Mouse (Mus musculus) gastrocnemius, adult 2 months (tissue): ENCODE data around the gene Prr13. TPM values are rescaled to one million over a fixed set of nuclear protein-coding genes. Genes with fewer than 3 reads are reported as not detected.

Source experiments
- DNase-seq: peaks from one replicate; pipeline ENCODE4 v3.0.0; 2022
- H3K27ac ChIP-seq: fragments of 200-600 bp; 2 replicates; pipeline ENCODE4 v1.8.1; 2022; ENCODE audit warnings: mild to moderate bottlenecking
- H3K4me3 ChIP-seq: fragments of 200-600 bp; 2 replicates; pipeline ENCODE4 v1.8.1; 2022; ENCODE audit warnings: mild to moderate bottlenecking, moderate library complexity
- CTCF ChIP-seq: fragments of 200-600 bp; IDR thresholded peaks from 2 replicates; pipeline ENCODE4 v1.8.1; 2022; ENCODE audit warnings: antibody characterized with exemption, mild to moderate bottlenecking, moderate library complexity
- intact Hi-C: fragments of 180-260 bp; cut with DNase I; formaldehyde crosslinking; loops from one replicate; pipeline ENCODE4 v1.15.1; 2025
- total RNA-seq, 2 experiments: library from RNA; stranded (reverse); gene quantifications; 2 replicates each; pipeline ENCODE4 v1.2.3; 2021

Gene Prr13
- total RNA-seq, 2 experiments from 2014 or later: 17.3 to 18.2 TPM

DNA sequence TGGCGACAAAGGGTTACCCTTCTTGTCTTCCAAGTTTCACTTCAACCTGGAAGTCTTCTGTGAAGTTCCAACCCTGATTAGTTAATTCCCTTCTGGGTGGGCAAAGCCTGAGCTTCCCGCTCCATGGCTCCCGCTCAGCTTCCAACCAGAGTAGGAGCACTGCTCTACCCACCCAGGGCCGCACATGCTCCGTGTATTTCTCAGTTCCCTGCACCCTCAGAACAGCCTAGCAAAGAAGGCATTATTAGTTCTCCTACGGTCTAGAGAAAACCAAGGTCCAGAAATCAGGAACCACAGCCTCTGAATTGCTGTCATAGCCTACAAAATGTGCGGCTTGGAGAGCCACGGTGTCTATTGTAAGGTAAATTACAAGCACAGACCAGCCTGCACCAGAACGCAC, 51.3 kb downstream of the Prr13 start:
- TF ChIP-seq CTCF: no peak
- DNase-seq: peak; percentile 16
- peak overlapping the region; percentile 78 for H3K27ac ChIP-seq
- intact Hi-C loops: no loop called here
- peak overlapping the region; percentile 73 for H3K4me3 ChIP-seq

DNA sequence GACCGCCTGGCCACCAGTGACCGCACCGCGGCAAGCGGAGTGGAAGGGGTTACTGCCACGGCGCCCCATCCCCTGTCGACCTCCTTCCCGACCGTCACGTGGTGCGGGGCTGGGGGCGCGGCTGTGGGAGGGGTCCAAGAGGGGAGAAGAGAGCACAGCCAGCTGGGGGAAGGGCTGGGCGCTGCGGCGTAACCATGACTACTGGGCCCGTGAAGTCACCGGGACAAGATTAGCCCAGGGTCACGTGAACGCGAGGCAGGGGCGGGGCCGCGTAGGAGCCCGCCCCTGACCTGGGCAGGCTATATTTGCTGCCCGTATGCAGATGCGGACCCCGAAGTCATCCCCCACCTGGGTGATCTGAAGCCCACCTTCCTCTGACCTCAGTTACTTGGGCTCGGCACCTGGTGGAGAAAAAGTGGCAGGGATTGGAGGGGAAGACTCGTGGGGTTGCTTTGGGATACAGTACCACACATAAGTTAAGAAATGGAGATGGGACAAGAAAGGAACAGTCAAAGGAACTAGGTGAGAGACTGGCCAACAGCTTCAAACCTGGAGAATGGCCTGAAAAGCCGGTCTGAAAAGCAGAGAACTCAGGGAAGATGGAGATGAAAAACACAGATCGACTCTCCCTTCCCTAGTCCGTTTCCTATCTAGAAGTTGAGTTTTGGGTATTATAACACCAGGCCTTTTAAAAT, 51.9 kb downstream of the Prr13 start:
- peak; percentile 88 for DNase-seq
- peak overlapping the region; percentile 73 for H3K4me3 ChIP-seq
- intact Hi-C loops: no loop called here
- H3K27ac ChIP-seq: peak overlapping the region; percentile 78
- TF ChIP-seq CTCF: no peak

- Histone ChIP-seq H3K27ac (peak overlapping the region; percentile 78; the same call in 1 of the 2 replicates), H3K4me3 (peak overlapping the region; percentile 73)
- intact Hi-C loops: no loop called here
- TF ChIP-seq CTCF: no peak
- DNase-seq: no peak
These were observed 52.5 kb downstream of the Prr13 start for GRCm38 (mm10) chr15:102511285-102511833.

DNA sequence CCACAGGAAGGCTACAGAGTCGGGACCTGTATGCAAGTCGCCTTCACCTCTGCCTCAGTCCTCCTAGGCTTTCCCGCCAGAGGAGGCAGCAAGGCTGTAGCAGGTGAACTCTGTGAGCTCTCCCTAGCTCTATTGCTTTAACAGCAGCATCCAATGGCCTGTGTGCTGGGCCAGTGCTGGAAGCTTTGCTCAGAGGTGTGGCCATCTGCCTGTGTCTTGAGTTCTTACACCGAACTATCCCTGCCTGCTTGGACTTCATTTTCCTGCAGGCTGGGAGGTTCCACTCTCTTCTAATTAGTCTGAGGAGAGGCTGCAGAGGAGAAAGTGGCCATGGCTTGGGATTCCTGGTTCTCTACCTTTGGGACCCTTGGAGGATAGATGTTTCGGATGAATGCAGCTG, 53.2 kb downstream of the Prr13 start:
- DNase-seq: no peak
- H3K27ac ChIP-seq: no peak overlapping the region
- intact Hi-C loops: no loop called here
- H3K4me3 ChIP-seq: no peak overlapping the region
- TF ChIP-seq CTCF: no peak

Other genes with a start within 250 kb of the Prr13 start
- 1 to 10 TPM; 1.2 to 1.3 TPM for gene Itgb7, start 227.1 kb upstream of the Prr13 start, total RNA-seq
- gene Rarg, start 201.5 kb upstream of the Prr13 start, total RNA-seq: 10 to 100 TPM in 1 of 2 experiments, 1 to 10 TPM in 1; 9.9 to 11.9 TPM
- not detected for gene Gm9918, start 188.5 kb upstream of the Prr13 start, total RNA-seq
- gene Mfsd5, start 179.6 kb upstream of the Prr13 start, total RNA-seq: 10 to 100 TPM; 14.2 TPM
- under 1 TPM; 0.06 to 0.31 TPM for gene Espl1, start 162.8 kb upstream of the Prr13 start, total RNA-seq
- gene Pfdn5, start 132.9 kb upstream of the Prr13 start, total RNA-seq: 100 to 1,000 TPM; 232 to 252 TPM
- 10 to 100 TPM; 15.6 to 16.0 TPM for gene Myg1, start 127.3 kb upstream of the Prr13 start, total RNA-seq
- 1 to 10 TPM; 5.7 to 7.8 TPM for gene Aaas, start 108.3 kb upstream of the Prr13 start, total RNA-seq
- not detected for gene Sp7, start 91.8 kb upstream of the Prr13 start, total RNA-seq
- gene Sp1, start 52.9 kb upstream of the Prr13 start, total RNA-seq: 10 to 100 TPM; 23.0 to 25.1 TPM
- 1 to 10 TPM; 7.2 to 9.5 TPM for gene Amhr2, start 13.7 kb upstream of the Prr13 start, total RNA-seq
- gene Pcbp2, start 11.5 kb downstream of the Prr13 start, total RNA-seq: 100 to 1,000 TPM; 401 to 459 TPM
- gene Gm10337, start 44.7 kb downstream of the Prr13 start, total RNA-seq: not detected
- 1 to 10 TPM; 1.3 to 1.6 TPM for gene Map3k12, start 58.0 kb downstream of the Prr13 start, total RNA-seq
- gene Tarbp2, start 59.2 kb downstream of the Prr13 start, total RNA-seq: 10 to 100 TPM; 33.0 to 37.0 TPM
- gene Npff, start 65.9 kb downstream of the Prr13 start, total RNA-seq: 1 to 10 TPM; 2.6 TPM
- 1 to 10 TPM in 1 of 2 experiments, not detected in 1; 1.8 TPM for gene Gm28047, start 166.0 kb downstream of the Prr13 start, total RNA-seq
- gene Atf7, start 166.4 kb downstream of the Prr13 start, total RNA-seq: 10 to 100 TPM; 60.2 to 62.5 TPM
- gene Atp5g2, start 213.3 kb downstream of the Prr13 start, total RNA-seq: 10 to 100 TPM; 25.6 to 33.1 TPM